Mouse (Mus musculus) left cerebral cortex, adult 8-10 months (tissue): ENCODE data around the gene Tex13c2. TPM values are rescaled to one million over a fixed set of nuclear protein-coding genes. Genes with fewer than 3 reads are reported as not detected.

Source experiments
- DNase-seq, 2 experiments: peaks; one replicate each; pipeline ENCODE4 v3.0.0; 2022; ENCODE audit warnings: low spot score in 2 of 2
- total RNA-seq, 4 experiments: library from RNA; stranded (reverse); gene quantifications; 2 replicates each; pipeline ENCODE4 v1.2.4; 2022

Tex13c2 gene
- total RNA-seq: not detected

- DNase-seq: no peak
These were observed at the start of gene Tex13c2 for GRCm38 (mm10) chrX:42489446-42489845. TSS of gene Tex13c2 (plus strand) at chrX:42489691.

- DNase-seq: no peak
These were observed 39.2 kb upstream of the Tex13c2 start for GRCm38 (mm10) chrX:42450305-42450704.

- DNase-seq: no peak
These were observed 36.5 kb upstream of the Tex13c2 start for GRCm38 (mm10) chrX:42453001-42453400.

- DNase-seq: no peak
These were observed 35.0 kb upstream of the Tex13c2 start for GRCm38 (mm10) chrX:42454533-42454932.

GRCm38 (mm10) chrX:42490336-42490735, 845 bp downstream of the Tex13c2 start:
- DNase-seq: no peak

GRCm38 (mm10) chrX:42500538-42500937, 11.0 kb downstream of the Tex13c2 start:
- no peak for DNase-seq

GRCm38 (mm10) chrX:42502291-42503043, 13.0 kb downstream of the Tex13c2 start, which contains the start of gene Sh2d1a:
TSS of gene Sh2d1a (plus strand) at chrX:42502453.
- DNase-seq: no peak

- DNase-seq: no peak
These were observed 21.6 kb downstream of the Tex13c2 start for GRCm38 (mm10) chrX:42511105-42511504.

GRCm38 (mm10) chrX:42512567-42512966, 23.1 kb downstream of the Tex13c2 start:
- no peak for DNase-seq

GRCm38 (mm10) chrX:42522868-42523267, 33.4 kb downstream of the Tex13c2 start:
- DNase-seq: no peak

GRCm38 (mm10) chrX:42530703-42531102, 41.2 kb downstream of the Tex13c2 start:
- DNase-seq: no peak

GRCm38 (mm10) chrX:42540030-42540755, 50.7 kb downstream of the Tex13c2 start:
- DNase-seq: peak in 1 of 2 experiments; percentile 11

GRCm38 (mm10) chrX:42540756-42541053, 51.2 kb downstream of the Tex13c2 start:
- no peak for DNase-seq

Other genes with a start within 250 kb of the Tex13c2 start
- not detected for gene Sh2d1a, start 12.8 kb downstream of the Tex13c2 start, total RNA-seq